Mouse (Mus musculus) left cerebral cortex, adult 11 months (tissue): ENCODE data around the gene Egf.

ENCODE experiments used
- DNase-seq: peaks from one replicate; pipeline ENCODE4 v3.0.0; 2022; ENCODE audit warnings: low spot score

The Egf gene

GRCm38 (mm10) chr3:129723311-129723710 is 31.8 kb downstream of the Egf start:
- no peak for DNase-seq

GRCm38 (mm10) chr3:129714542-129715145 is 40.5 kb downstream of the Egf start:
- DNase-seq: no peak

- DNase-seq: peak; percentile 24
Measured at GRCm38 (mm10) chr3:129708157-129708556, 47.0 kb downstream of the Egf start.

- no peak for DNase-seq
Measured at GRCm38 (mm10) chr3:129698882-129699281, 56.2 kb downstream of the Egf start.

GRCm38 (mm10) chr3:129698365-129698764 is 56.8 kb downstream of the Egf start:
- DNase-seq: no peak

GRCm38 (mm10) chr3:129697691-129698090 is 57.4 kb downstream of the Egf start:
- no peak for DNase-seq

GRCm38 (mm10) chr3:129695943-129696342 is 59.2 kb downstream of the Egf start:
- DNase-seq: no peak

GRCm38 (mm10) chr3:129693581-129693980 is 61.5 kb downstream of the Egf start:
- DNase-seq: no peak

- DNase-seq: no peak
Measured at GRCm38 (mm10) chr3:129692816-129693215, 62.3 kb downstream of the Egf start.

- no peak for DNase-seq
Measured at GRCm38 (mm10) chr3:129687429-129687828, 67.7 kb downstream of the Egf start.

GRCm38 (mm10) chr3:129686698-129687333 is 68.3 kb downstream of the Egf start:
- DNase-seq: peak; percentile 59

- no peak for DNase-seq
Measured at GRCm38 (mm10) chr3:129686196-129686595, 68.9 kb downstream of the Egf start.

- DNase-seq: no peak
Measured at GRCm38 (mm10) chr3:129683060-129683679, 71.9 kb downstream of the Egf start.

- DNase-seq: no peak
Measured at GRCm38 (mm10) chr3:129682389-129682788, 72.7 kb downstream of the Egf start.

GRCm38 (mm10) chr3:129681841-129682240 is 73.3 kb downstream of the Egf start:
- DNase-seq: no peak

GRCm38 (mm10) chr3:129680258-129680657 is 74.9 kb downstream of the Egf start:
- peak; percentile 24 for DNase-seq

- no peak for DNase-seq
Measured at GRCm38 (mm10) chr3:129675923-129676322, 79.2 kb downstream of the Egf start.

- DNase-seq: no peak
Measured at GRCm38 (mm10) chr3:129663906-129664305, 91.2 kb downstream of the Egf start.

- no peak for DNase-seq
Measured at GRCm38 (mm10) chr3:129658776-129659175, 96.3 kb downstream of the Egf start.

GRCm38 (mm10) chr3:129657775-129658174 is 97.3 kb downstream of the Egf start:
- DNase-seq: no peak

GRCm38 (mm10) chr3:129657222-129657621 is 97.9 kb downstream of the Egf start:
- no peak for DNase-seq

GRCm38 (mm10) chr3:129656540-129656939 is 98.6 kb downstream of the Egf start:
- DNase-seq: no peak

- DNase-seq: no peak
Measured at GRCm38 (mm10) chr3:129652476-129652875, 102.6 kb downstream of the Egf start.

GRCm38 (mm10) chr3:129651765-129652164 is 103.4 kb downstream of the Egf start:
- no peak for DNase-seq
